Mouse (Mus musculus) liver, embryonic 14.5 days (tissue): ENCODE measurements at regions not wholly inside any gene's neighbourhood (a gene's known extent, or its start where the extent isn't known, plus 50 kb on each side); places are given as distances from the start of the nearest gene placed in this dataset.

Source experiments
- ATAC-seq: fragments of 200-750 bp; cut with Nextera tagmentation; 2 replicates; pipeline ENCODE4 v1.8.0; 2017; ENCODE audit warnings: moderate number of reproducible peaks, mild to moderate bottlenecking, moderate library complexity; ENCODE audit not compliant: insufficient read depth
- DNase-seq, 3 experiments: peaks; one replicate each; pipeline ENCODE4 v3.0.0-alpha.2; 2012 to 2013; ENCODE audit warnings: low read depth in 3 of 3, low spot score in 3 of 3
- H3K27ac ChIP-seq: fragments of 300-500 bp; sonication (generic); 2 replicates; pipeline ENCODE4 v1.5.1; 2014; ENCODE audit warnings: moderate library complexity, mild to moderate bottlenecking, control low read depth, inconsistent platforms
- H3K27me3 ChIP-seq: fragments of 300-500 bp; sonication (generic); 2 replicates; pipeline ENCODE4 v1.6.1; 2014; ENCODE audit warnings: mild to moderate bottlenecking, low read length, moderate library complexity; ENCODE audit not compliant: control insufficient read depth, insufficient read depth
- H3K36me3 ChIP-seq: fragments of 300-500 bp; sonication (generic); replicated peaks from 2 replicates; pipeline ENCODE4 v1.6.1; 2014; ENCODE audit warnings: low read depth; ENCODE audit not compliant: control insufficient read depth, insufficient read depth
- H3K4me1 ChIP-seq, 2 experiments: fragments of 200-500 bp in 1 of 2; fragments of 300-500 bp in 1 of 2; sonication (generic) in 1 of 2; replicated peaks; 2 replicates each; pipeline ENCODE4 v1.6.1; 2012 to 2014; ENCODE audit warnings: antibody characterized with exemption in 1 of 2, inconsistent platforms in 1 of 2, low read length in 1 of 2; ENCODE audit not compliant: control insufficient read depth in 2 of 2, insufficient read depth in 2 of 2
- H3K4me2 ChIP-seq: fragments of 300-500 bp; sonication (generic); 2 replicates; pipeline ENCODE4 v1.6.1; 2014; ENCODE audit warnings: low read depth, mild to moderate bottlenecking, control low read depth, moderate library complexity
- H3K4me3 ChIP-seq, 2 experiments: fragments of 200-500 bp in 1 of 2; fragments of 300-500 bp in 1 of 2; sonication (generic) in 1 of 2; 2 replicates each; pipeline ENCODE4 v1.5.1; 2012 to 2014; ENCODE audit warnings: low read depth in 2 of 2, low read length in 2 of 2, mild to moderate bottlenecking in 2 of 2, control low read depth in 1 of 2, inconsistent platforms in 1 of 2, moderate library complexity in 1 of 2; ENCODE audit not compliant: insufficient read depth in 1 of 2
- H3K9ac ChIP-seq: fragments of 300-500 bp; sonication (generic); replicated peaks from 2 replicates; pipeline ENCODE4 v1.6.1; 2014; ENCODE audit warnings: mild to moderate bottlenecking, control low read depth, moderate library complexity
- H3K9me3 ChIP-seq: fragments of 300-500 bp; sonication (generic); 2 replicates; pipeline ENCODE4 v1.6.1; 2016; ENCODE audit warnings: low read length, mixed read lengths; ENCODE audit not compliant: control insufficient read depth
- CTCF ChIP-seq: IDR thresholded peaks from 2 replicates; pipeline ENCODE4 v1.5.1; 2016; ENCODE audit warnings: antibody characterized with exemption, low read depth, control low read depth
- EP300 ChIP-seq: IDR thresholded peaks from 2 replicates; pipeline ENCODE4 v1.6.1; 2016; ENCODE audit warnings: antibody characterized with exemption, low read depth
- WGBS: fragments of 180-500 bp; shearing (Covaris S2); extraction: QIAGEN DNeasy Blood & Tissue Kit; methylation state at CpG from one replicate; pipeline ENCODE4 v1.1.7; 2014; ENCODE audit not compliant: insufficient replicate concordance; 5-methylcytosine and 5-hydroxymethylcytosine counted together

DNA sequence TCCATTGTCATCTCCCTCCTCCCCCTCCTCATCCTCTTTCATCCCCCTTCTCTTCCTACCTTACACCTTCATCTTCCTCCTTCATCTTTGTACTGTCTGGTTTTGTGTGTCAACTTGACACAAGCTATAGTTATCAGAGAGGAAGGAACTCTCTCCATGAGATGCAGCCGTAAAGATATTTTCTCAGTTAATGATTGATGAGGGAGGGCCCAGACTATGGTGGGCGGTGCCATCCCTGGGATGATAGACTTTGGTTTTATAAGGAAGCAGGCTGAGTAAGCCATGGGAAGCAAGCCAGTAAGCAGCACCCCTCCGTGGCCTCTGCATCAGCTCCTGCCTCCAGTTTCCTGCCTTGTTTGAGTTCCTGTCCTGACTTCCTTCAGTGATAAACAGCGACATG, 87.8 kb upstream of the Gm14444 start:
- Histone ChIP-seq H3K4me3 (no peak overlapping the region), H3K9ac (no peak overlapping the region), H3K27me3 (no peaks in the 10 kb centered on the region), H3K36me3 (no peaks in the 10 kb centered on the region), H3K9me3 (no peaks in the 10 kb centered on the region), H3K4me2 (no peak overlapping the region), H3K27ac (no peak overlapping the region), H3K4me1 (no peaks in the 10 kb centered on the region)
- no peak for TF ChIP-seq EP300
- no peak for TF ChIP-seq CTCF
- WGBS: 28% methylated on average over 4 of the region's 4 CpGs
- DNase-seq (no peak), ATAC-seq (no peak)

GRCm38 (mm10) chr2:174929718-174930117, 80.3 kb upstream of the Gm14444 start:
- TF ChIP-seq EP300: no peak
- peak; percentile 45 for TF ChIP-seq CTCF
- H3K9me3 ChIP-seq: no peaks in the 10 kb centered on the region
- H3K4me2 ChIP-seq: no peak overlapping the region
- H3K9ac ChIP-seq: no peak overlapping the region
- no peak for DNase-seq
- no peak overlapping the region for H3K4me3 ChIP-seq
- 32% methylated on average over 2 of the region's 2 CpGs for WGBS
- H3K27ac ChIP-seq: no peak overlapping the region
- ATAC-seq: no peak
- no peaks in the 10 kb centered on the region for H3K4me1 ChIP-seq
- no peaks in the 10 kb centered on the region for H3K36me3 ChIP-seq
- H3K27me3 ChIP-seq: no peaks in the 10 kb centered on the region; the same call in 1 of the 2 replicates

- ATAC-seq: peak; percentile 55; the same call in 1 of the 2 replicates
- DNase-seq: peak; percentile 29 to 33 (median 31)
- no peaks in the 10 kb centered on the region for H3K4me1 ChIP-seq
- 30% methylated on average over 20 of the region's 20 CpGs for WGBS
- no peaks in the 10 kb centered on the region for H3K36me3 ChIP-seq
- no peak overlapping the region for H3K4me3 ChIP-seq
- no peak overlapping the region for H3K4me2 ChIP-seq
- no peaks in the 10 kb centered on the region for H3K9me3 ChIP-seq
- H3K27ac ChIP-seq: no peak overlapping the region
- H3K9ac ChIP-seq: no peak overlapping the region
- H3K27me3 ChIP-seq: no peaks in the 10 kb centered on the region; the same call in 1 of the 2 replicates
- peak; percentile 96 for TF ChIP-seq CTCF
- no peak for TF ChIP-seq EP300
Observed at GRCm38 (mm10) chr2:174932137-174933012, 77.7 kb upstream of the Gm14444 start.

GRCm38 (mm10) chr2:174933013-174933353, 77.1 kb upstream of the Gm14444 start:
- Histone ChIP-seq H3K9me3 (no peaks in the 10 kb centered on the region), H3K4me2 (no peak overlapping the region), H3K36me3 (no peaks in the 10 kb centered on the region), H3K4me1 (no peaks in the 10 kb centered on the region), H3K27me3 (no peaks in the 10 kb centered on the region; the same call in 1 of the 2 replicates), H3K27ac (no peak overlapping the region), H3K9ac (no peak overlapping the region), H3K4me3 (no peak overlapping the region)
- ATAC-seq: peak; percentile 37; the same call in 1 of the 2 replicates
- no peak for DNase-seq
- 16% methylated on average over 6 of the region's 6 CpGs for WGBS
- TF ChIP-seq EP300 (no peak), CTCF (no peak)

DNA sequence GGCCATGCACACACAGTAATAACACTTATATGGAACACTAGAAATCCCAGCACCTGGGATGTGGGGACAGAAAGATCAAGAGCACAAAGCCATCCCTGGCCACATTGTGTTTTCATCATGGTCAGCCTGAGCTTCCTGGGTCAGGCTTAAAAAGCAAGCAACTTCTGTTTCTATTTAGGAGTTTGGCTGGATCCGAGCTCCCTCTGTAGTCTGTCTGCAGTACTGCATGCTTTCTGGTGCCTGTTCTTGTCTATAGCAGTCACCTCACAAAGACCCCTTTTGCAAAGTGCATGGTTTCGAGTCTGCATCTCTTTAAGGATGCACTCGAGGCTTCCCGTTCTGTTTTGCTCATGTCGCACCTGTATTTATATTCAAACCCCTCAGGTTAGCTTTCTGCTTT, 73.4 kb upstream of the Gm14444 start:
- no peaks in the 10 kb centered on the region for H3K9me3 ChIP-seq
- H3K4me1 ChIP-seq: no peaks in the 10 kb centered on the region
- H3K9ac ChIP-seq: no peak overlapping the region
- H3K4me2 ChIP-seq: no peak overlapping the region
- ATAC-seq (no peak), DNase-seq (peak in 1 of 3 experiments; percentile 7)
- no peaks in the 10 kb centered on the region for H3K36me3 ChIP-seq
- no peak overlapping the region for H3K4me3 ChIP-seq
- H3K27ac ChIP-seq: no peak overlapping the region
- TF ChIP-seq CTCF: peak; percentile 43
- no peak for TF ChIP-seq EP300
- WGBS: 21% methylated on average over 5 of the region's 5 CpGs
- H3K27me3 ChIP-seq: no peaks in the 10 kb centered on the region; the same call in 1 of the 2 replicates
